In genomic region chr4:102138346-102138745, GRCm38 (mm10) we compare ENCODE assay signal across 20 mouse cellular contexts. TPM values are rescaled to one million over a fixed set of nuclear protein-coding genes. Genes with fewer than 3 reads are reported as not detected.
DNase-seq lines count a peak whose midpoint lies in the region; ATAC-seq and TF ChIP-seq lines count a peak whose summit lies in the region.
"Had no signal": no experiment of that assay in that cellular context is flagged by ENCODE, and none has a peak within 500 bp of the region (broad histone marks: within the 10 kb centered on the region; RNA-seq: fewer than 3 reads in every experiment).

No protein-coding gene starts in this region.

- peak; percentile 59; the same call in 1 of the 2 replicates for TF ChIP-seq EP300 in CH12.LX (IDR thresholded peaks at IDR 0.05; ENCODE audit: low read length)

- H3K79me2 ChIP-seq in CH12.LX (replicated peaks; ENCODE audit: control insufficient read depth, extremely low read depth, insufficient read depth, poor library complexity, severe bottlenecking), result no peaks in the 10 kb centered on the region

- H3K4me3 ChIP-seq in cerebellum, adult 2 months (replicated peaks; ENCODE audit: insufficient read depth, low read depth, low read length), result no peak overlapping the region
- no peak overlapping the region for H3K4me3 ChIP-seq in hindbrain, postnatal 0 days (ENCODE audit: low read length)
- H3K4me3 ChIP-seq in hindbrain, embryonic 16.5 days (ENCODE audit: low read length), result no peak overlapping the region
- no peak overlapping the region for H3K4me3 ChIP-seq in CH12.LX (replicated peaks in 1 of 3; ENCODE audit: low read depth in 2 of 3, low read length in 2 of 3, poor library complexity in 1 of 3)
- H3K4me3 ChIP-seq: embryonic facial prominence, embryonic 10.5 days; embryonic facial prominence, embryonic 12.5 days; forebrain, embryonic 13.5 days; forebrain, embryonic 15.5 days had no signal

- in situ Hi-C loops in CH12.LX (cut with MboI; ENCODE audit: low pct_ligation_motif_present, low pct_unique_long_range_greater_than_20kb, low sequenced_read_pairs), result no loop called here

- TF ChIP-seq POLR2A in cerebellum, adult 2 months (IDR thresholded peaks at IDR 0.05; ENCODE audit: borderline replicate concordance, insufficient read depth, low read length), result no peak
- no peak for TF ChIP-seq POLR2A in CH12.LX (IDR thresholded peaks at IDR 0.05; ENCODE audit: low read depth, low read length)

- dilution Hi-C loops in CH12.LX (cut with MboI; ENCODE audit: extremely low pct_ligation_motif_present, extremely low pct_unique_long_range_greater_than_20kb, low sequenced_read_pairs), result no loop called here

- no peaks in the 10 kb centered on the region for H3K36me3 ChIP-seq in hindbrain, postnatal 0 days (ENCODE audit: insufficient read depth, low read length)
- no peaks in the 10 kb centered on the region for H3K36me3 ChIP-seq in hindbrain, embryonic 16.5 days (ENCODE audit: control insufficient read depth, insufficient read depth, low read length)
- no peaks in the 10 kb centered on the region for H3K36me3 ChIP-seq in CH12.LX (replicated peaks in 1 of 2; ENCODE audit: control insufficient read depth in 1 of 2, insufficient read depth in 1 of 2, low read length in 1 of 2)
- H3K36me3 ChIP-seq: embryonic facial prominence, embryonic 10.5 days; embryonic facial prominence, embryonic 12.5 days; forebrain, embryonic 15.5 days had no signal

- H3K4me2 ChIP-seq in hindbrain, postnatal 0 days (ENCODE audit: low read depth, low read length), result no peak overlapping the region
- no peak overlapping the region for H3K4me2 ChIP-seq in hindbrain, embryonic 16.5 days (ENCODE audit: low read length)
- H3K4me2 ChIP-seq in CH12.LX (ENCODE audit: insufficient read depth, low read depth, poor library complexity, severe bottlenecking), result peak overlapping the region; percentile 12; the same call in 1 of the 2 replicates
- H3K4me2 ChIP-seq: embryonic facial prominence, embryonic 12.5 days; forebrain, embryonic 13.5 days; forebrain, embryonic 15.5 days had no signal

- H3K9ac ChIP-seq in hindbrain, postnatal 0 days (replicated peaks; ENCODE audit: low read length), result no peak overlapping the region
- no peak overlapping the region for H3K9ac ChIP-seq in hindbrain, embryonic 16.5 days (ENCODE audit: low read depth, low read length)
- H3K9ac ChIP-seq in CH12.LX (ENCODE audit: insufficient read depth, low read depth), result no peak overlapping the region
- H3K9ac ChIP-seq: embryonic facial prominence, embryonic 12.5 days; forebrain, embryonic 13.5 days; forebrain, embryonic 15.5 days; forebrain, postnatal 0 days had no signal

- TF ChIP-seq CTCF in cerebellum, adult 2 months (IDR thresholded peaks at IDR 0.05; ENCODE audit: borderline replicate concordance, insufficient read depth, low read depth, low read length), result no peak
- no peak for TF ChIP-seq CTCF in hindbrain, postnatal 0 days (IDR thresholded peaks at IDR 0.05; ENCODE audit: low read depth)
- TF ChIP-seq CTCF in CH12.LX (conservative IDR thresholded peaks at IDR 0.05 in 1 of 2, IDR thresholded peaks at IDR 0.05 in 1 of 2; ENCODE audit: low read depth in 2 of 2, low read length in 2 of 2), result no peak

- no peak for ATAC-seq in hindbrain, postnatal 0 days
- no peak for ATAC-seq in hindbrain, embryonic 16.5 days
- ATAC-seq: CD4-positive, CD25-positive, alpha-beta regulatory T cell, adult 4 months; forebrain, embryonic 13.5 days; forebrain, embryonic 15.5 days; forebrain, postnatal 0 days had no signal

- no peaks in the 10 kb centered on the region for H3K27me3 ChIP-seq in cerebellum, adult 2 months (ENCODE audit: control insufficient read depth, insufficient read depth, low read length)
- H3K27me3 ChIP-seq in hindbrain, postnatal 0 days (ENCODE audit: insufficient read depth, low read length), result no peaks in the 10 kb centered on the region
- no peaks in the 10 kb centered on the region for H3K27me3 ChIP-seq in hindbrain, embryonic 16.5 days (replicated peaks; ENCODE audit: control insufficient read depth, insufficient read depth, low read length)
- no peaks in the 10 kb centered on the region for H3K27me3 ChIP-seq in CH12.LX (replicated peaks)
- H3K27me3 ChIP-seq: embryonic facial prominence, embryonic 12.5 days; forebrain, embryonic 13.5 days; forebrain, embryonic 15.5 days had no signal

- no peaks in the 10 kb centered on the region for H3K9me3 ChIP-seq in hindbrain, postnatal 0 days (ENCODE audit: low read length)
- no peaks in the 10 kb centered on the region for H3K9me3 ChIP-seq in hindbrain, embryonic 16.5 days (ENCODE audit: control insufficient read depth, low read length)
- H3K9me3 ChIP-seq in CH12.LX (replicated peaks; ENCODE audit: low read length), result no peaks in the 10 kb centered on the region
- H3K9me3 ChIP-seq: embryonic facial prominence, embryonic 10.5 days; embryonic facial prominence, embryonic 12.5 days; forebrain, embryonic 13.5 days; forebrain, embryonic 15.5 days had no signal

- TF ChIP-seq RAD21 in CH12.LX (IDR thresholded peaks at IDR 0.05; ENCODE audit: low read depth, low read length), result no peak

- H3K4me1 ChIP-seq in cerebellum, adult 2 months (ENCODE audit: control insufficient read depth, insufficient read depth, low read length), result peaks cover 24% of the 10 kb centered on the region
- H3K4me1 ChIP-seq in hindbrain, postnatal 0 days (ENCODE audit: insufficient read depth, low read length), result no peaks in the 10 kb centered on the region
- no peaks in the 10 kb centered on the region for H3K4me1 ChIP-seq in hindbrain, embryonic 16.5 days (ENCODE audit: control insufficient read depth, insufficient read depth, low read depth, low read length)
- H3K4me1 ChIP-seq in CH12.LX (ENCODE audit: control insufficient read depth in 1 of 2, insufficient read depth in 2 of 2), result peaks cover 0 to 13% of the 10 kb centered on the region in 2 experiments; a peak in 2 of 4 replicates
- H3K4me1 ChIP-seq: embryonic facial prominence, embryonic 10.5 days; embryonic facial prominence, embryonic 12.5 days; forebrain, embryonic 13.5 days; forebrain, embryonic 15.5 days had no signal

- 0 out of 2 replicates have a peak overlapping the region, but pooled peaks have one; percentile 48 for H3K27ac ChIP-seq in cerebellum, adult 2 months (ENCODE audit: insufficient read depth, low read length)
- H3K27ac ChIP-seq in hindbrain, postnatal 0 days, result no peak overlapping the region
- H3K27ac ChIP-seq in hindbrain, embryonic 16.5 days (ENCODE audit: low read depth, low read length), result no peak overlapping the region
- H3K27ac ChIP-seq in CH12.LX (ENCODE audit: insufficient read depth, low read depth), result no peak overlapping the region
- H3K27ac ChIP-seq: embryonic facial prominence, embryonic 10.5 days; embryonic facial prominence, embryonic 12.5 days; forebrain, embryonic 13.5 days; forebrain, embryonic 15.5 days had no signal

- no peak for DNase-seq in cerebellum, adult 2 months
- DNase-seq in cerebellum, adult 11-12 months, result no peak
- DNase-seq in hindbrain, postnatal 0 days (ENCODE audit: low spot score), result peak; percentile 21
- peak; percentile 31 for DNase-seq in CH12.LX (ENCODE audit: extremely low read depth)
- DNase-seq: adrenal gland, adult 2 months; adrenal gland, postnatal 10 days; adrenal gland, postnatal 25 days; B cell, adult 2 months; cerebellum, adult 11 months; cerebellum, adult 8-10 months; cerebellum, adult 9-11 months; cerebellum, postnatal 14 days; cerebellum, postnatal 36 days; forebrain, postnatal 0 days had no signal

- WGBS in cerebellum, adult 2 months, result 69% methylated on average over 4 of the region's 4 CpGs
- WGBS in hindbrain, postnatal 0 days, result 71% methylated on average over 4 of the region's 4 CpGs
- 75% methylated on average over 4 of the region's 4 CpGs for WGBS in hindbrain, embryonic 16.5 days

TF ChIP-seq in CH12.LX, 34 proteins besides CTCF, POLR2A, EP300 and RAD21:
- TF ChIP-seq GABPA (IDR thresholded peaks at IDR 0.05; ENCODE audit: insufficient replicate concordance, low read depth, low read length) (no peak), SMC3 (IDR thresholded peaks at IDR 0.05; ENCODE audit: low read depth, low read length) (no peak), ETS1 (conservative IDR thresholded peaks at IDR 0.05; ENCODE audit: low read depth, low read length) (peak; percentile 23; the same call in 1 of the 2 replicates), BHLHE40 (IDR thresholded peaks at IDR 0.05; ENCODE audit: low read depth, low read length) (0 out of 2 replicates have a peak, but pooled peaks have one; percentile 14), IRF4 (IDR thresholded peaks at IDR 0.05; ENCODE audit: low read depth, low read length) (peak; percentile 55; the same call in 1 of the 2 replicates), ZC3H11A (IDR thresholded peaks at IDR 0.05; ENCODE audit: low read depth, low read length) (no peak), MAX (IDR thresholded peaks at IDR 0.05; ENCODE audit: low read length) (no peak), ELF1 (IDR thresholded peaks at IDR 0.05; ENCODE audit: low read depth, low read length) (no peak), POLR2AphosphoS2 (IDR thresholded peaks at IDR 0.05; ENCODE audit: low read depth, low read length) (no peak)

RNA-seq across cellular contexts. Expression of gene Pde4b, which starts 51.0 kb away (rescaled TPM):
- polyA plus RNA-seq in cerebellum, adult 2 months (2012; rRNA removed), result 78.9 and 82.6 TPM in 2 replicates
- 62.5 and 64.7 TPM in 2 replicates for total RNA-seq in hindbrain, postnatal 0 days (2014; rRNA removed)
- polyA plus RNA-seq in hindbrain, postnatal 0 days (2015; fragmentation: Nextera tagmentation; extraction: Ambion mirVana), result 46.2 and 46.8 TPM in 2 replicates
- 43.4 and 48.3 TPM in 2 replicates for polyA plus RNA-seq in hindbrain, embryonic 16.5 days (2015; fragmentation: Nextera tagmentation; extraction: Ambion mirVana)
- 14.6 and 24.2 TPM in 2 replicates for total RNA-seq in CH12.LX (2012; rRNA removed)
- total RNA-seq in CH12.LX (2014; rRNA removed), result 21.8 and 22.8 TPM in 2 replicates
- 8.9 and 9.6 TPM in 2 replicates for polyA plus RNA-seq in CH12.LX (2012; ENCODE audit: insufficient read length, low read depth)

Comparison
In these comparisons a context has a peak if more than half of its experiments do, and no peak if none do; other contexts are left out.
1. DNase-seq: peak in hindbrain, postnatal 0 days (single experiment) and CH12.LX (single experiment); none in cerebellum, adult 2 months (0 of 2) and cerebellum, adult 11-12 months (single experiment).